Mouse (Mus musculus) G1E (cell line): Measurements from ENCODE around the gene Sgsm2. TPM values are rescaled to one million over a fixed set of nuclear protein-coding genes. Genes with fewer than 3 reads are reported as not detected.

ENCODE experiments used
- ATAC-seq: 2 replicates; pipeline ENCODE4 v1.8.0; 2016; ENCODE audit warnings: mild to moderate bottlenecking; ENCODE audit not compliant: insufficient number of reproducible peaks, poor library complexity, low FRiP score, severe bottlenecking; ENCODE audit errors: extremely low read depth
- DNase-seq: peaks from one replicate; pipeline ENCODE4 v3.0.0; 2012; ENCODE audit warnings: low spot score
- H3K27me3 ChIP-seq: 2 replicates; pipeline ENCODE4 v1.6.1; 2012; ENCODE audit warnings: mild to moderate bottlenecking, low read length, inconsistent platforms; ENCODE audit not compliant: insufficient read depth
- H3K36me3 ChIP-seq: replicated peaks from 2 replicates; pipeline ENCODE3; 2012; ENCODE audit warnings: mild to moderate bottlenecking, inconsistent platforms
- H3K4me1 ChIP-seq: 2 replicates; pipeline ENCODE4 v1.6.1; 2012; ENCODE audit warnings: low read depth, low read length, inconsistent platforms, mixed read lengths; ENCODE audit not compliant: insufficient read depth
- H3K4me3 ChIP-seq: 2 replicates; pipeline ENCODE4 v1.5.1; 2012; ENCODE audit warnings: low read depth, mild to moderate bottlenecking, inconsistent platforms, low read length, moderate library complexity, mixed read lengths
- H3K9me3 ChIP-seq: replicated peaks from 2 replicates; pipeline ENCODE4 v1.6.1; 2012; ENCODE audit warnings: inconsistent platforms
- CTCF ChIP-seq: IDR thresholded peaks from 2 replicates; pipeline ENCODE4 v1.5.1; 2012; ENCODE audit warnings: low read depth, low read length, inconsistent platforms, mixed read lengths
- GATA1 ChIP-seq: IDR thresholded peaks from 2 replicates; pipeline ENCODE4 v1.6.1; 2012; ENCODE audit warnings: borderline replicate concordance, low read length, inconsistent platforms, mixed read lengths
- GATA2 ChIP-seq: IDR thresholded peaks from 2 replicates; pipeline ENCODE4 v1.6.1; 2012; ENCODE audit warnings: low read depth, low read length, inconsistent platforms, borderline replicate concordance
- POLR2AphosphoS5 ChIP-seq: IDR thresholded peaks from 2 replicates; pipeline ENCODE4 v1.6.1; 2012; ENCODE audit warnings: low read depth, low read length, inconsistent platforms; ENCODE audit not compliant: insufficient replicate concordance
- TAL1 ChIP-seq: conservative IDR thresholded peaks from 2 replicates; pipeline ENCODE4 v1.6.1; 2012; ENCODE audit warnings: low read depth, low read length, inconsistent platforms, mixed read lengths
- polyA plus RNA-seq: library from polyadenylated mRNA; stranded (reverse); fragments of >175 nt; gene quantifications from 2 replicates; pipeline ENCODE4 v1.2.3, GENCODE M21; 2012
- total RNA-seq, 2 experiments: library from RNA; stranded (forward) in 1 of 2; stranded (reverse) in 1 of 2; fragments of 200-1000 nt in 1 of 2; fragments of >200 nt in 1 of 2; fragmentation: Nextera tagmentation in 1 of 2; gene quantifications; 2 replicates each; pipeline ENCODE4 v1.2.3; 2014 to 2017

The Sgsm2 gene
- total and polyA plus RNA-seq, 3 experiments = 4.7 to 10.5 (median 7.4) TPM

DNA sequence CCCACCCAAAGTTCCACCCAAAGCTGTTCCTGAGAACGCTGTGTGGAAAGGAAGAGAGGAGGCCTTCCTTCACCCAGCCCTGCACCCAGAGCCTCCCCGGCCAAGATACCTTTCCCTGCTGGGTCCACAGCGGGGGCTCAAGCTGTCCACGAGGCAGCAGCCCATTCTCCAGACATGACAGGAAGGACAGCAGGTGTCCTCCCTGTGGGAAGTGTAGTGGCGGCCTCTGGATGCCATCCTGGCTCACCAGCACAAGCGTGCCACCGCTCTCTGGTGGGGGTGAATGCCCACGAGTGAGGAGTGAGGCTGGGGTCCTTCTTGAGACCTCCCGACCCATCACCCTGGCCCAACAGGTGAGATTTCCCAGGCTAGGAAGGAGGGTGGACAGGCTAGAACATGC lies 31.6 kb downstream of the Sgsm2 start:
- DNase-seq = no peak
- Histone ChIP-seq H3K9me3 (no peaks in the 10 kb centered on the region), H3K36me3 (peaks cover 93% of the 10 kb centered on the region), H3K4me1 (no peaks in the 10 kb centered on the region; the same call in 1 of the 2 replicates), H3K4me3 (no peak overlapping the region), H3K27me3 (no peaks in the 10 kb centered on the region)
- ATAC-seq = no peak
- TF ChIP-seq POLR2AphosphoS5 = no peak
- TF ChIP-seq GATA2 = no peak
- no peak for TF ChIP-seq CTCF
- no peak for TF ChIP-seq TAL1
- TF ChIP-seq GATA1 = no peak

- H3K4me1 ChIP-seq = no peaks in the 10 kb centered on the region; the same call in 1 of the 2 replicates
- H3K9me3 ChIP-seq = no peaks in the 10 kb centered on the region
- ATAC-seq (no peak), DNase-seq (no peak)
- no peaks in the 10 kb centered on the region for H3K27me3 ChIP-seq
- H3K36me3 ChIP-seq = peaks cover 93% of the 10 kb centered on the region
- no peak for TF ChIP-seq GATA2
- no peak for TF ChIP-seq CTCF
- no peak for TF ChIP-seq GATA1
- TF ChIP-seq POLR2AphosphoS5 = no peak
- no peak for TF ChIP-seq TAL1
- no peak overlapping the region for H3K4me3 ChIP-seq
These were observed 32.4 kb downstream of the Sgsm2 start for GRCm38 (mm10) chr11:74864421-74864820.

DNA sequence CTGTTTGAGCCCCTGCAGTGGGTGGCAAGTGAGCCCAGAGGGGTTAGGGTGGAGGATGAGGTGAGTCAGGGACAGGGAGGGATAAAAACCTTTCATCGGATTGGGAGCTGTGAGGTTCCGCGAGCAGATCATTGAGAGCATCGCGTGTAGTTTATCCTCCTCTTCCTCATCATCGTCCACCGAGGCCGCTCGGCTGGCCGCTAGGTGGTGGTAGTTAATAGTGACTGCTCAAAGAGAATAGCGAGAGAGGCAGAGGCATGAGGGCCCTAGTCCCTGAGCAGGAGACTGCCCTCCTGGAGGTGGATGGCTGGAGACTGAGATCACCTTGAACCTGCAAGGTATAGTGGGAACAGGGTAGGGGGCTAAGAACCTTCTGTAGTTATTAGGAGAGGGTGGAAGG lies 33.4 kb downstream of the Sgsm2 start:
- H3K9me3 ChIP-seq = no peaks in the 10 kb centered on the region
- H3K36me3 ChIP-seq = peaks cover 93% of the 10 kb centered on the region
- H3K27me3 ChIP-seq = no peaks in the 10 kb centered on the region
- H3K4me1 ChIP-seq = no peaks in the 10 kb centered on the region; the same call in 1 of the 2 replicates
- TF ChIP-seq GATA2 = no peak
- no peak for TF ChIP-seq GATA1
- no peak for TF ChIP-seq CTCF
- no peak for TF ChIP-seq POLR2AphosphoS5
- TF ChIP-seq TAL1 = no peak
- no peak for DNase-seq
- ATAC-seq = no peak
- H3K4me3 ChIP-seq = no peak overlapping the region

- no peaks in the 10 kb centered on the region for H3K27me3 ChIP-seq
- no peaks in the 10 kb centered on the region for H3K9me3 ChIP-seq
- no peak for ATAC-seq
- no peak overlapping the region for H3K4me3 ChIP-seq
- TF ChIP-seq TAL1 (no peak), GATA1 (no peak), GATA2 (no peak), POLR2AphosphoS5 (no peak), CTCF (no peak)
- no peak for DNase-seq
- peaks cover 91% of the 10 kb centered on the region for H3K36me3 ChIP-seq
- no peaks in the 10 kb centered on the region; the same call in 1 of the 2 replicates for H3K4me1 ChIP-seq
These were observed 34.7 kb downstream of the Sgsm2 start for GRCm38 (mm10) chr11:74862129-74862528.

- TF ChIP-seq GATA1 (no peak), GATA2 (no peak), TAL1 (no peak), POLR2AphosphoS5 (no peak), CTCF (no peak)
- DNase-seq (no peak), ATAC-seq (no peak)
- H3K27me3 ChIP-seq = no peaks in the 10 kb centered on the region
- no peaks in the 10 kb centered on the region for H3K9me3 ChIP-seq
- no peak overlapping the region for H3K4me3 ChIP-seq
- no peaks in the 10 kb centered on the region; the same call in 1 of the 2 replicates for H3K4me1 ChIP-seq
- peaks cover 79% of the 10 kb centered on the region for H3K36me3 ChIP-seq
These were observed 39.1 kb downstream of the Sgsm2 start for GRCm38 (mm10) chr11:74857756-74858155.

DNA sequence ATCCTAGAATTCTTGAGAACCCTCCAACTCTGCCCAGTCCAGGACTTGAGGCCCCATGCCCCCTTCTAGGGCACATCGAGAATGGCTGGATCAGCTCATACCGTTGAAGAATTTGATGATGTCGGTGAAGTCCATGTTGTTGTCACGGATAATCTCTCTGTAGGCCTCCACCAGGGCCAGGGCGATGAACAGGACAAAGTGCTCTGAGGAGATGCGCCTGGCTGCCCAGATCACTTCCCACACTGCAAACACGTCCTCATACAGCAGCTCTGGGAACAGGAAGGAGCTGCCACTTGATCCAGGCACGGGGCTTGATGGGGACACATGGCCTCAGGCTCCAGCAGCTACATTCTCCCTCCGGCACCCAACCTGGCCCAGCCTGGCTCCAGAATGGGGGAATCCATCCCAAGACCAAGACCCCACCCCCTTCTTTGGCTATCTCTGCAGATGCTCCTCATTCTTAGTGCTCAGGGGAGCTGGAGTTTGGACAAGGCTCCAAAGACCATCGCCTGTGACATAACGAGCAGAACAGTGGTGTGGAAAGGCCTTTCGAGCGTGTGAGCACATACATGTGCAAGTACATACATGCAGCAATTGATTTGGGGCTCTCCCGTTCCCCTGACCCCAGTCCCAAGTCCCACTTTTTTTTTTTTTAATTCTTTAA lies 45.7 kb downstream of the Sgsm2 start:
- no peak for ATAC-seq
- TF ChIP-seq POLR2AphosphoS5 (no peak), GATA2 (no peak), TAL1 (no peak), CTCF (no peak), GATA1 (no peak)

More for the DNA sequence above, 45.7 kb downstream of the Sgsm2 start:
- Histone ChIP-seq H3K4me3 (no peak overlapping the region), H3K4me1 (peaks cover 19% of the 10 kb centered on the region), H3K36me3 (peaks cover 71% of the 10 kb centered on the region), H3K27me3 (no peaks in the 10 kb centered on the region), H3K9me3 (no peaks in the 10 kb centered on the region)
- no peak for DNase-seq
